Mouse (Mus musculus) kidney, adult 2 months (tissue): ENCODE measurements around the gene Angpt4.

ENCODE experiments used
- CTCF ChIP-seq: fragments of 200-500 bp; conservative IDR thresholded peaks from 2 replicates; pipeline ENCODE4 v1.5.1; 2011; ENCODE audit warnings: low read depth, mild to moderate bottlenecking, control low read depth, low read length, moderate library complexity, mixed read lengths; ENCODE audit not compliant: insufficient read depth, insufficient read length
- POLR2A ChIP-seq: fragments of 200-500 bp; IDR thresholded peaks from one replicate; pipeline ENCODE4 v1.6.1; 2011; ENCODE audit warnings: low read depth, low read length, control low read depth

DNA sequence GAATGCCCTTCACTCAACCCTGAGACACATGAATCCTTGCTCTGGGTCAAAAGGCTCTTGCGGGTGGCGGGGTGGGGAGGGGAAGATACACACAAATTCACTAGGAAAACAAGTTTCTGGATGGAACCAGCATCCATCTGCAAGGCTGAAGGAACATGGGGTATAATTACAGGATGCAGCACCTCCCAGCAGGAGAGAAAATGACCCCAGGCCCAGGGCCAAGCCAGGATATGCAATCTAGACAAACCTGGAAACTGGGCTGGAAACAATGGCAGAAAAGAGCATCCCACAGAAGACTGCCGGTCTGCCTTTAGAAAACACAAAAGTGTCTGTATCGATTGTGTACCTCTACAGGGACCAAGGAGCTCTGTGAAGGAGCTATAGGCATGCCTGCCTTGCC lies 7.1 kb upstream of the Angpt4 start:
- TF ChIP-seq CTCF (no peak), POLR2A (no peak)
